Mouse (Mus musculus) testis, postnatal 14 days (tissue): Measurements from ENCODE around the gene Rtn4ip1.
"Not testable (repeated sequence)": the region's sequence is repeated elsewhere in the genome, so short reads cannot be mapped to it uniquely, and the experiment has no call there.

Source experiments
- DNase-seq: peaks from one replicate; pipeline ENCODE4 v3.0.0; 2021; ENCODE audit warnings: low spot score

Rtn4ip1 gene

DNA sequence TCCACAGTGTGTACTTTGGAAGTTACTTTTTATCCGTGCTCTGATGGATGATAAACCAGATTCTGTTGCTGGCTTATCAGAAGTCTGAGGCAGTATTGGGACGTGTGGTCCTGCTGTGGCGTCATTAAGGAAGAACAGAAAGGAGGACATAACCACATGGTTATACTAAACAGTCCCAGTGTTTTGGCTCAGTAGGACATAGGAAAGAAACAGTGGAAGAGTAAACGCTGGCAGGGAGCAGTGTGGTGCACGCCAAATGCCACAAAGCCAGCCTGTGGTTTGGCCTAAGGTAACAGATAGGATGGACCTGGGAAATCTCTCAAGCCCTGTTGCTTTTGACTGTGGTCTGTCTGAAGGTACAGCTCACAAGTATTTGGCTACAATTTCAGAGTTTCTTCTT lies 27.0 kb downstream of the Rtn4ip1 start:
- no peak for DNase-seq

DNA sequence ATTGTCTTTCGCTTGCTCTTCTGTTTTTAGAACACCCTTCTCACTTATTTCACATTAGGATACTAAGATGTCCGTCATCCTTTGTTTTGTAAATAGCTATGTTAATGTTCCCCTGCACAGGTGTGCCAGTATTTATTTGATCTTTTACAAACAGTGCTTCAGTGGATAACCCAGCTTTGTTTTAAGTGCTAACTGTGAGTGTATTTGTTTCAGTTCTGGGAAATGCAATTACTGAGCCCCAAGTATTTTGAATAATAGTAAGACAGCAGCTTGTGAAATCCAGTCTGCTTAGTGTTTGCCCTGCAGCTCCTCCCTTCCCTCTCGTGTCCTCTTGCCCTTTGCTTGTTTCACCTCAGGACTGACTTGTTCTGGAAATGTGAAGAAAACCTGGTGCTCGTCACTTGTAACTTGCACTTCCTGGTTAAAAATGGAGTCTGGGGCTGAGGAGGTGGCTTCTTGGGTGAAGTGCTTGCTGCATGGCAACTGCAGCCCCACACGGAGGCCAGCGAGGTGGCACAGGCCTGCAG lies 37.6 kb downstream of the Rtn4ip1 start:
- DNase-seq = no peak

DNA sequence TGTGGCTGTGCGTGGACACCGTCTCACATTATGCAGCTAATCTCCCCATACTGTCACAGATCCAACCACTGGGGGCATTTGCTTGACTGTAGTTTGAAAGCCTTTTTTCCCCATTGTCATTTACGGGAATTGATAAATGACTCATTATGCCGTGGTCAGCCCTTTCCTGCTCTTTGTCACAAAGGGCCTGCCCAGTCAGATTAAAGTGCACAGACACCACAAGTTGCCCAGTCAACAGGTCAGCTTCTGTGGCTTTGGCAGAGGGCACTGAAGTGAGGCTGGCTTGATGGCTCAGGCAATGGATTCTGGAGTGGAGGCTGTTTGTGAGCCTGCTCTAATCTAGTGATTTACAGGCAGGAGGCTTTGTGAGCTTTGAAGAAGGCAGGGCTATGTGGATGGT lies 42.1 kb downstream of the Rtn4ip1 start:
- no peak for DNase-seq

DNA sequence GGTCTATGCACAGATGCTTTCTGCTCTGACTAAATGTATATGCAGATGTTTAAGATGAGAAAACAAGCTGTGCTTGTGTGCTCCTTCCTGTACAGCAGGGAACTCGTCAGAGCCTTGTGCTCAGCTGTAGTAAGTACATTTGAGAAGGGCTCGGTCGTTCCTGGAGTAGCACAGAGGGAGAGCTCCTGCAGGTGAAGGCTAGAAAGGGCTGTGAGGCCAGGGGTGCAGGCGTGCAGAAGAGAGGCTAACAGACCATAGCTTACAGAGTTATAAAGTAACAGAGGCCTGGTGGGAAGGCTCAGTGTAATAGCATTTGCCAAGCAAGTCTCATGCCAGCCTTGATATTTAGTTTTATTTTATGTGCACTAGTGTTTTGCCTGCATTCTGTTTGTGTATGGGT lies 43.8 kb downstream of the Rtn4ip1 start:
- DNase-seq = no peak

DNA sequence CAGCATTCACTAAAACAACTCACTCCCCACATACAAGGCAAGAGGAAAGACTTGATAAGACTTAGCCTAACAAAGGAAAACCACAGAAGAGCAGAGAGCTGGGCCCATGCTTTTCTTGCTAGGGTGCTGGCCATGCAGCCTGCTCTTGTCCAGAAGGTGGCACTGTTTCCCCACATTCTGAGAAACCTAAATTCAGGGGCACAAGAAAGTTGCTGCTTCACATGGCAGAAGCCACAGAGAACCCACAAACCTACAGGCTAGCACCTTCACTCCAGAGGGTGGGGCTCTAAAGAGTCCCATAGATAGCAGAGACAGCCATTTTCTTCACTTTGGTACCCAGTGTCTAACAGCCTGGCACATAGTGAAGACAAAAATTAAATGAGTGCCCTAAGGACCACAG lies 52.3 kb downstream of the Rtn4ip1 start:
- no peak for DNase-seq

DNA sequence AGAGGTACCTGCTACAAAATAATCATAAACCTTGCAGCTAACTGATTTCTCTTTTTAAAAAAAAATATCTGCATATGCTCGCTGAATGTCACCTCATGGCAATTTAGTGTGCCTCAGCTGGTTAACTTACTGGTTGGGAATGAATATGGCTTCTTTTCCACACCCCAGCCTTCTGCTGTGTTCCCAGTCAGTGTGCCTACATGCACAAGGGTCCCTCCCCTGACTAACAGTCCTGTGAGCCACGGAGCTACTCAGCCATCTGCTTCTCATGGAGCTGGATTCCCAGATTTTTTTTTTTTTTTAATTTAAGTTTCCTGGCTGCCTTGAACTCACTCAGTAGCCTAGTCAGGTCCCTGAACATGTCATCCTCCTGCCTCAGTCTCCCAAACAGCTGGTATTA lies 63.3 kb downstream of the Rtn4ip1 start:
- DNase-seq = no peak

DNA sequence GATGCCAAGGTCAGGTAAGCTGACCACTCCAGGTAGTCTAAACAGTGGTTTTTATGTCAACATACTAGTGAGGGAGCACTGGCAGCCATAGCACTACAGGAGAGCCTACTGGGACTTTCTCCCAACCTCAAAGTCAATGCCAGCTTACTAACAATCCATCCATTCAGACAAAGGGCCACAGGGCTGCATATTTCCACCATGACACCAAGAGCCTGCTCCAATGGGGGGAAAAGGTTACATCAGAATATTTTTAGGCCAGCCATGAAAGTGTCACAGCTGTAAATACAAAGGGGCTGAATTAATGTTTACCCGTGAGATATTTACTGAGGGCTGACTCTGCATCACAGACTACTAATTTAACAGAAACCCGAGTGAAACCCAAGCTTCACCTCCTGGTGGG lies 71.6 kb downstream of the Rtn4ip1 start:
- DNase-seq = no peak

DNA sequence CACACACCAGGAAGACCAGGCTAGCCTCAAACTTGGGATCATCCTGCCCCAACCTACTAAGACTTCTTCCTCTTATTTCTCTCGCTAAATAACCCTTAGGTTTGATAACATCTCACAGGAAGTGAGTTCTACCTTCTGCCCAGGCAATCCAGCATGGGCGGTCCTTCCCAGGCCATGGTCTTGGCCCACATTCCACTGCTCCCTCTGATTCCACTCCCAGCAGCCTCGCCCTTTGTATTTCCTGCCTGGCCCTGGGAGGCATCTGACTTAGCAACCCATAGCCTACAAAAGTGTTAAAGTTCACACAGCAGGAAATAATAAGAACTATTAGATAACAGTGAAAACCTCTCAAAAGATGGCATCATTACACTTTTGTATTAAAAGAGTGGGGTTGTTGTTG lies 75.7 kb downstream of the Rtn4ip1 start:
- DNase-seq = no peak

DNA sequence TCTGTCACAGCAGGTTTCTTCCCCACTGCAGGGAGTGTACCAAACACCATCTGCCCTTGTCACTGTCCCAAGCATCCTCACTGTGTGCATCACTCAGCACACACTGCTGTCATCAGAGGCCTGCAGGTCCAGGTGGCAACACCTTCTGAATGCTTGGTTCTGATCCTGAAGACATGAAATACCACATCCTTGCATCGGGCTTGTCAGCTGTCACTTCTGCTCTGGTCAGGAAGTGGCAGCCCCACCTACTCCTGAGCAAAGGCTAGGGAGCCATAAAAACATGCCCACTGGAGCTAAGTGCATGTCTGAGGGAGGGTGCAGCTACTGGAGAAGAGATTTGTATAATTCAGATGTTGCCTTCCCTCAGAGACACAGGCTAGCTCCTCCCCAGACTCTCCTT lies 78.5 kb downstream of the Rtn4ip1 start:
- DNase-seq = no peak

DNA sequence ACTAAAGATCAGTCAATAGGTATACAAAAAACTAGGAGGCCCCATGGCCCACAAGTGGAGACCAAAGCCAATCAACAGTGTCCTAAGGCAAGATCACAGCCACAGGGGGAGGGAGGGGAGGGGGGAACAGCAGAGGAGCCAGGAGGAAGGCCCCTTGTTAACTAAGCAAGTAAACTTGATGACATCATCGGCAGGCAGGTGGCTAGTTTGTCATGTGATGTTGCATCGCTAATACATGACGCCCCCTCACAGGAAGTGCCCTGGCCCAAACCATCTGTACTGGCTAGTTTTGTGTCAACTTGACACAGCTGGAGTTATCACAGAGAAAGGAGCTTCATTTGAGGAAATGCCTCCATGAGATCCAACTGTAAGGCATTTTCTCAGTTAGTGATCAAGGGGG lies 79.1 kb downstream of the Rtn4ip1 start:
- DNase-seq = not testable (repeated sequence)

DNA sequence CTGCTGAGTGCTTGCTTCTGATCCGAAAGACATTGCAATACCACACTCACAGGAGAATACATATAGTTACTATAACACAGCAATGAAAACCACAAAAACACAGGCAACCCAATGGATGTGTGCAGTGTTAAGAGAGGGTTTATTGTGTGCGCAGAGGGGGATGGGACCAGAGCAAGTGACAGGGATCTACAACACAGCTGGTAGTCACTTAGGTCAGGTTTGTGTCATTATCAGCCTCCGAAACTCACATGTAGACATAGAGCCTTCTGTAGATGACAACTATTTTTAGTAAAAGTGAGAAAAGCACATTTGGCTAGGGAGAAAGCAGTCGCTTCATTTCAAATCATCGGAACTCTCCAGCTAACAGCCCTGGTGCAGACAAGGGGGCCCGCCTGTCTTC lies 80.9 kb downstream of the Rtn4ip1 start:
- no peak for DNase-seq

DNA sequence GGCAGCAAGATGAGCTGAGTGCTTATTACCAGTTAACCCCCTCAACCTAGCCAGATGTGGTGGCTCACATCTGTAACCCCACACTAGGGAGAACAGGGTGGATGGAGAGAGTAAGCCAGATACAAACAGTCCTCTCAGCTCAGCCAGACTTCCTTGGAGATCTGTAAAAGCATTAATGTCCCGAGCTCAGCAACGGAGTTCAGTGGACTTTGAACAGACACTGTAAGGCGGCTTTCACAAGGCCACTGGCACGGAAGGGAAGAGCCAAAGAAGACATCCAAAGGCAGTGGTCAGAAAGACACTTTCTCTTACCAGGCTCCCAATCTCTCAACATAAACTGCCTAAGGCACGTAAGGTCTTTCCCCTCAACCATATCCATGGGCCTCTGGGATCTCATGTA lies 81.6 kb downstream of the Rtn4ip1 start:
- DNase-seq = no peak

DNA sequence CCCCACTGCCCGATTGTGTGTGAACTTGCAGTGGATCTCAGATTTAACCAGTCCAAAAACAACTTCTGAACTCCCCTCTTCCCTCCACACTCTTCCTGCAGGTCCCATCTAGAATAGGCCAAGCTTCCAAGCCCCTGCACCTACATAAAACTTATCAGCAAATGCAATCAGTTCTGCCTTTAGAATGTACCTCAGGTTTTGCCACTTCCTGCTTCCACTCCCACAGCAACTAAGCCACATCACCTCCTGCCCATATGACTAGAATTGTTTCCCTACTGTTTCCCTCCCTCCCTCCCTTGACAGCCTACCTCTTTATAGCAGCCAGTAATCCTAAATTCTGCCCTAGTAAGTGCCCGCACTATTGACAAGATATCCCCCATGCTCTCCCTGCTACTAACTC lies 82.3 kb downstream of the Rtn4ip1 start:
- DNase-seq = no peak

DNA sequence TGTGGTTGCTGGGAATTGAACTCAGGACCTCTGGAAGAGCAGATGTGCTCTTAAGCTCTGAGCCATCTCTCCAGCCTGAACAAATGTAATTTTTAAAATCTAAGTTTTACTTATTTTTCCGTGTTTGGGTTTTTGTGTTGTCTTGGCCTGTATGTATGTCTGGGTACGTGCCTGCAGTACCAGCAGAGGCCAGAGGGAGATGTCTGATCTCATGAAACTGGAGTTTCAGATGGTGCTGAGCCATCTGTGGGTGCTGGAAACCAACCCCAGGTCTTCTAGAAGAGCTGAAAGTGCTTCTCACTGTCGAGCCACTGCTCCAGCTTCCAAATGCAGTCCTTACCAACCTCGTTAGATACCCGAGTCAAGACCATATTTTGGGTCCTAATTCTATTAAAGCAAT lies 89.7 kb downstream of the Rtn4ip1 start:
- DNase-seq = no peak

DNA sequence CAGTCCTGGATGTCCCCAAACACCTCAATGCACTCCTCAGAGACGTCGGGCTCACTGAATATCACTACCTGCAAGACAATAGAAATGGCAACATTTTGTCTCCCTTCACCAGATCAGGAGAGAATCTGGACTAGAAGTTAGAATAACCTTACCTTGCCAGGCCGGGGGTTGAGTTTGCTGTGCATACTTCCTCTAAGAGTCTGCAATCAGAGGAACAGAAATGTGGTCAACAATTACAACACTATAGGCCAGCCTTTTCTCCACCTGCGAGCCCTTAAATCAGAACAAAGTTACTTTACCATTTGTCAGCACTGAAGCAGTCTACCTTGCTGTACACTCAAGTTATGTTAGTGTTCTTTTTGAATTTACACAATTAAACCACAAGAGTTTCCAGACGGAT lies 90.9 kb downstream of the Rtn4ip1 start:
- no peak for DNase-seq

DNA sequence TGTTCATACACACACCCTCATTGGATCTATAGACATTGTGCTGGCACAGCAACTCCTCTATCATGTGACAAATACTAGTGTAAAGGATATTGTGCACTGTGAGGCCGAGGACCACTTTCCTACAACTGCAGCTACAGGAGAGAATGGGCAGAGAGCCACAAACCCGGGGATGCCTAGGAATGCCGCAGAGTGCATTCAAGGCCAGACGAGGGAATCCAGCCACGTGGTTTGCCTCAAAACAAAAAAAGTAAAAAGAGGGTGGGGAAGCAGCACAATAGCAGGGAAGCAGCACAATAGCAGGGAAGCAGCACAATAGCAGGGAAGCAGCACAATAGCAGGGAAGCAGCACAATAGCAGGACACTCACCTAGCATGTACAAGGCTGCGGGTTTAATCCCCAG lies 91.6 kb downstream of the Rtn4ip1 start:
- DNase-seq = no peak

DNA sequence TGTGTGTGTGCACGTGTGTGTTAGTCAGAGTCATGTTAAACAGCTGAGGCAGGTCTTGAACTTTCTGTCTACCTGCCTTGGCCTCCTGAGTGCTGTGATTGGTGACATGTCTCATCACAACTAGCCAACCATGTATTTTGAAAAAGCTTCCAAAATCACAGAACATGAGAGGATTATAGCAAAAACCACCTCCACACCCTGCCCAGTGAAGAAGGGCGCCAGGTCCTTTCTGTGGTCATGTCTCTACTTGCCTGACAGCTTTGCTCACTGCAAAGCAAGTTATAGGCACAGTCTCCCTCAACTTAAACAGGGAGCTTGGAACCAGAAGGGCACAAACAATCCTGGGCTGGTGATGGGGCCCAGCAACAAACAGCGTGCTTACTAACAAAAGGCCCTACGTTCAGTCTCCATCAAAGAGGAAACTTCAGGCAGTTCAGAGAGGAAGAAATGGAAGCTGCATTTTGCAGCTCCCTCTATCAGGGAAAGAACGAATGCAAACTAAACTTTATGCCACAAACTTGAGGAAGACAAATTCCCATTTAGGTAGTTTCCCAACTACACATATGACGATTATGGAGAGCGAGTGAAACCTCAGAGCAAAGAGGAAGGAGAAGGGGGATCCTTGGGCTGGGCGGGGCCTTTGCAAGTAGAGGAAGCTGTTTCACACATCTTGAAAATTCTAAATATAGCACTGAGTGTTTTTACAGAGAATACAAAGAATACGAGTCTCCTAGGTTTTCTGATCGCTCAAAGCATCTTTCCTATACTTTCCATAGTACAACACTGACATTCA lies 94.4 kb downstream of the Rtn4ip1 start:
- no peak for DNase-seq

DNA sequence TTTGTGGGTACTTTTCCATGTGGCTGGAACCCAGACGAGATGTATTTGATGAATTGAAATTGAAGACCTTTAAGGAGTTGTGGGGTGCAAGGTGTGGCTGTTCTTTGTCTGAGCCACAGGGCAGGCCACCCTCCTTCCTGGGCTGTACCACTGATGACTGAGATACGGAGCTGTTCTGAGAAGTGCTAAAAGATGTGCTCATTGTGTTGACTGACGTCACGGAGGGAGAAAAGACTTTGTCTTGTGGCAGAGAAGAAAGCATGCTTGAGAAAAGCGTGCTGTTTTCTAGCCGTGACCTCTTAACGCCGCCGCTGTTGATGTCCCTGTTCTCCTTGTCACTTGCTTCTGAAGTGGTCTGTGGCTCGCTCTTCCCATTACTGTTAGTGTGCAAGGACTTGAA lies 95.7 kb downstream of the Rtn4ip1 start:
- no peak for DNase-seq

DNA sequence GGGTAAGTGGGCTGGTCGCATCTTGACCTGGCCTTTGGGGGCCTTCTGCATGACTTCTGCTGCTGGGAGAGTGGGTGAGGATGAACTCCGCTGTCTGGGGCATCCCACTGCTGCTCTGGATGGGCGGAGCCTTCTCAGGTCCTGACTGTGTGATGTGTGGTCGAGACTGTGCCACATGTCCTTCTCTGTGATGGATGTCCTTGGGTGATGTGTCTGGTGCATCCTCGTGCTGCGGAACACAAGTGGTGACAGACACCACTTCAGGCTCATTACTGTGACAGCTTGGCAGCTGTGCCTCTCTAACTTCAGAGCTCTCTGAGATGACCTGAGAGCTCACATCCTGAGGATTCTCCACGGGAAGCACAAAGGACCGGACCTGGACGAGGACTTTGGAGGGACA lies 96.4 kb downstream of the Rtn4ip1 start:
- no peak for DNase-seq

DNA sequence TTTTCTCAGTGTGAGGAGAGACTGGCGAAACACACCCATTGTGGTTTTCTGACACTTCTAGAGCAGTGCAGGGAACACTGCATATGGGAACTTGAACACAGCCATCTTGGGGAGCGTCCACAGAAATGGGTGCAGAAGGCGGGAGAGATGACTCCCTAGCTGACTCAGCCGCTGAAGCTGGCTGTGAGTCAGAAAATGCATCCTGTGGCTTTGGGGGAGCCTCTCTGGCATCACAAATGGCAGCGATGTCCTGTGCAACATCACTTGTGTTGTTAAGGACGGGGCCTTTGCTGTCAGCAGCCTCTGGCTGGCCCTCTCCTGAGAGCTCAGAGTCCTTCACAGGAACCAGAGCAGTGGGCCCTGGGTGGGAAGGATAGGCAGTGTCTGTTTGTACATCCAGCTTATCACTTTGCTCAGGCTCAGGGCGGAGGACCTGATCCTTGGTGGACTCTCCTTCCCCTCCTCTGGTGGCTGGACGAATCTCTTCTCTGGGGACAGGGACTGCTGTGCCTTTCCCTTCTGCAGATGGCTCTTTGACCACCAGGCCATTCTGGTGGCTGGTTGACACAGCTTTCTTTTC lies 97.0 kb downstream of the Rtn4ip1 start:
- no peak for DNase-seq

DNA sequence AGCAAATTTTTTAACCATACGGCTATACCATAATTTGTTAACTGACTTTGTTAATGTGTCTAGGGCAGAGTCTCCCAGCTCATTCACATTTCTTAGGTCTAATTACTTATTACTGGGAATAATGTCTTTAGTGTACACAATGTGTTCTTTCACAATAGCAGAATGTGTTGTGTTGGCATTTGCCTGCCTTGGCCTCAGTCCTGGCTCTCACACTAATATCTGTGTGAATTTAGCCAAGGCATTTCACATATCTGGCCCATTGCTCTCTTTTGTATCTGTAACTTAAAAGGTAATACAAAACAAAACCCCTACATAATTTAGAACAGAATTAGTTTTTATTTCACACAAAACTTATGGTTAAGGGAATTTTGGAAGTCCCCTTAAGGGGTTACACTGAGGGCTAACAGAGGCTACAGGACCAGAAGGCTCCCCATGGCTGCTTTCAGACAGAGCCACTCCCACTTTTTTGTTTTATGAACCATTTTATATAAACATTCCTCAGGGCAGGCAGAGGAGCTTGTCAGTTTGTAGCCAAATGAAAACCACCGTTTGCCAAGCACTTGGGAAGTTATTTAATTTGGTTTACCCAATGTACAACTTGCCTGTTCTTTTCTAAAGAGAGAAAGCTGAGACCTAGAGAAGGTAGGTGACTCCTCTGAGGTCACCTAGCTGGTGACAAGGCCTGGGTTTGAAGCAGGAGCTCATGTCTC lies 98.7 kb downstream of the Rtn4ip1 start:
- DNase-seq = no peak

DNA sequence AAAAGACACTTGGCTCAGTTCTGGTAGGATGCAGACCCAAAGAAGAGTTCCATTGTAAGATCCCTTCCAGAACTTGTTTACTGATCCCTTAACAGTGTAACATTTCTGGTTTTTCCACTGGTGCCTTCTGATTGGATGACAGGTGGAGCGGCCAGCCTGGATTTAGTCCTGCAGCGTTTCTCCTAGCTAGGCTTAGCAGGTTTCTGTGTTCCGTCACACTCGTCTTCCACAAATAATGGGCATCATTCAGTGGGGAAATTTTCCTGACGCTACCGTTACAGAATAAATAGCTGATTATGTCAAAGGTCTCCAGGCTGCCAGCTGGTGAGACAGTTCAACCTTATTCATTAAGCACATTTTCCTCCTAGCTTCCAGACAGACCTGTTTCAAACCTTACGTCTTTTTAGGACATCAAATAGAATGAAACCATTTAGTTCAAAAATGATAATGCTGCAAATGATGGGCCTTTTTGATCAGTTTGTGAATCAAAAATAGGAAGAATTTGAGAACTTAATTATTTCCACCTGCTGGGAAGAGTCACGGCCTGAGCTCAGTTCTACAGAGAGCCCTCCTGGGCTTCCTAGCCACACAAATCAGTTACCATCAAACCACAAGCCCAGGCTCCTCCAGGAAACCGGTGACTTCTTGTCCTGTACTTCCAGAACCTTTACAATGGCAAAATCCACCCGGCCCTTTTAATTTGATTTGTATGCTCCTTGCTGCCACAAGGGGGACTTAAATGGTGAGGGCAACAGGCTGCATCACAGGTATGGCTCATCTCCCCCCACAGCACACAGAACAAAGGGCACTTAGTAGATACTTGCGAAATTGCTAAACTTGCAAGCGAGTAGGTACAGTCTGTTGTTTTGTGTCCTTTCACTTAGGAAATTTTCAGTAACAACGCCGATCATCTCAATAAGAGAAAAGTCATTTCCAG lies 100.7 kb downstream of the Rtn4ip1 start:
- peak; percentile 10 for DNase-seq
